Mouse (Mus musculus): Measurements from ENCODE around the gene Mcm9. TPM values are rescaled to one million over a fixed set of nuclear protein-coding genes. Genes with fewer than 3 reads are reported as not detected.
"Not testable (repeated sequence)": the region's sequence is repeated elsewhere in the genome, so short reads cannot be mapped to it uniquely, and the experiment has no call there.

Gene Mcm9
- polyA plus RNA-seq, 1 experiment from 2014 or later = 8.1 TPM

DNA sequence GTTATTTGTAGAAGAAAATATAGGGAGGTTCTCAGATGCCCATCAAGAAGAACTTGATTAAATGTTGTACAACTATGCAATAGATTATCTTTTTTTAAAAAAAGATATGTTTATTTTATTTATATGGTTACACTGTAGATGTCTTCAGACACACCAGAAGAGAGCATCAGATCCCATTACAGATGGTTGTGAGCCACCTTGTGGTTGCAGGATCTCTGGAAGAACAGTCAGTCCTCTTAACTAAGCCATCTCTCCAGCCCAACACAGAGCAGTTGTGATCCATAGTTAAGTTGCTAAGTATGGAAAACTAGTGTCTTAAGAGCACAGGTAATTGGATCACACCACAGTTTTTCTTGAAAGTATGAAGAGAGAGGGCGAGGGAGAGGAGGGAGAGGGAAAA lies 117.7 kb downstream of the Mcm9 start:
- Histone ChIP-seq H3K4me3 (replicated peaks) (no peak overlapping the region), H3K9ac (no peak overlapping the region), H3K9me3 (no peaks in the 10 kb centered on the region), H3K4me1 (no peaks in the 10 kb centered on the region), H3K27ac (no peak overlapping the region), H3K4me2 (no peak overlapping the region), H3K36me3 (no peaks in the 10 kb centered on the region), H3K27me3 (replicated peaks) (no peaks in the 10 kb centered on the region)
- WGBS = no CpG with 5 or more reads among the region's 1 CpGs
- ATAC-seq (ENCODE audit: insufficient read depth, low FRiP score, low read depth) = no peak

DNA sequence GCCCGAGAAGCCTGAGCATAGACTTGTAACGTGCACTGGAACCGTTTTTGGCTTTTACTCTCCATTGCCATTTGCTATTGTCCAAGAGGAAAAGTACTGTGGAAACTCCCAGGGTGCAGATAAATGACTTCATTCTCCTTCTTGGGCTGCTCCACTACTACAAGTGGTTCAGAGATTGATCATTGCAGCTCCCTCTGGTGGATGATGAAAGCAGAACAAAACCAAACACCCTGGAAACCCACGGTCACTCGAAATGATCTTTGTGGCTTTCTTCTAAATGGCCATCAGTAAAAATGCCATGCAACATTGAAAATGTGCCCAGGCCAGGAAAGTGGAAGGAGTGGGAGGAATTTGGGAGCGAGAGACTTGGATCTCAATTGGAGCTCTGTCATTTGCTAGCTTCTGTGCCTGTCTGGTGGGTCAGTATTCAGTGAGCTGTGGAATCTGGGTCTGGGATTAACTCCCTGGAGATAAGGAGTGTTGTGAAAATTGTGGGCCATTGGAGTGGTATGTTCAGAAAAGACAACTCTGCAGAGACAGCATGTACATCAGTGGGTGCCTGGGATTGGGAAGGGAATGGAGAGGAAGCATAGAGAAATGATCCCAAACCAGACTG lies 121.0 kb downstream of the Mcm9 start:
- Histone ChIP-seq H3K27ac (no peak overlapping the region), H3K9ac (no peak overlapping the region), H3K4me1 (no peaks in the 10 kb centered on the region), H3K36me3 (no peaks in the 10 kb centered on the region), H3K27me3 (replicated peaks) (no peaks in the 10 kb centered on the region), H3K4me2 (no peak overlapping the region), H3K9me3 (no peaks in the 10 kb centered on the region), H3K4me3 (replicated peaks) (no peak overlapping the region)
- 0 out of 2 replicates have a peak, but pooled peaks have one; percentile 43 for ATAC-seq (ENCODE audit: insufficient read depth, low FRiP score, low read depth)
- 27% methylated on average over 6 of the region's 6 CpGs for WGBS

DNA sequence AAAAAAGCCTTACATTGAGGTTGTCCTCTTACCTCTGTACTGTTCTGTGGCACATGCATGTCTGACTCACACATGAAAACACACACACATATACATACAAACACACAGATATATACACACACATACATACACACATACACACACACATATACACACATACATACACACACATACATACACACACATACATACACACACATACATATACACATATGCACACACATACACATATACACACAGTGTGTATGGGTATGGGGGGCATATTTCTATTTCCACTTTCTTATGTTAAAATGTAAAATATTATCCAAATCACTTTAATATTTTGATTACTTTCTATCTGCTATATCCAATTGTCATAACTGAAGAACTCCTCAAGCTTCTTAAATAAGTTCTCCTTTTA lies 121.6 kb downstream of the Mcm9 start:
- Histone ChIP-seq H3K4me2 (no peak overlapping the region), H3K9me3 (no peaks in the 10 kb centered on the region), H3K4me1 (no peaks in the 10 kb centered on the region), H3K4me3 (replicated peaks) (no peak overlapping the region), H3K36me3 (no peaks in the 10 kb centered on the region), H3K27me3 (replicated peaks) (no peaks in the 10 kb centered on the region), H3K9ac (no peak overlapping the region), H3K27ac (no peak overlapping the region)
- no peak for ATAC-seq (ENCODE audit: insufficient read depth, low FRiP score, low read depth)

DNA sequence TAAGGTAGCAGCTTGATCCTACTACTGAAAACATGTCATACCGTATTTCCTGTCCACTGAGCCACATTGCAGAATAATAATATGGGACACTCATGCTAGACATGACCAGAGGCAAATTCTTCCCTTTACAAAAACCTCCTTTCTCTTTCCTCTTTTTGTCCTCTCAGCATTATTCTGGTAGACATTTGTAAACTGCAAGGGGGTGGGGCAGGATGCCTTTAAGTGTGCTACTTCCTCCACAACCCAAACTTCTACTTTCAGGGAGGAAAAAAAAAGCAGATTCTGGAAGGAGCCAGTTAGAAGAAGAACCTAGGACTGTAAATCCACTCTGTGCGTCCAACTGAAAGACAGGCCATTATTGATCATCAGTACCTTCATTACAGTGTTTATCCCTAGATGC lies 124.7 kb downstream of the Mcm9 start:
- H3K27me3 ChIP-seq (replicated peaks) = no peaks in the 10 kb centered on the region
- H3K4me3 ChIP-seq (replicated peaks) = no peak overlapping the region
- no peak overlapping the region for H3K4me2 ChIP-seq
- no peak overlapping the region for H3K9ac ChIP-seq
- 80% methylated on average over 2 of the region's 2 CpGs for WGBS
- ATAC-seq (ENCODE audit: insufficient read depth, low FRiP score, low read depth) = no peak
- no peaks in the 10 kb centered on the region for H3K9me3 ChIP-seq
- H3K4me1 ChIP-seq = peaks cover 6% of the 10 kb centered on the region; the same call in 1 of the 2 replicates
- H3K27ac ChIP-seq = no peak overlapping the region
- H3K36me3 ChIP-seq = no peaks in the 10 kb centered on the region

DNA sequence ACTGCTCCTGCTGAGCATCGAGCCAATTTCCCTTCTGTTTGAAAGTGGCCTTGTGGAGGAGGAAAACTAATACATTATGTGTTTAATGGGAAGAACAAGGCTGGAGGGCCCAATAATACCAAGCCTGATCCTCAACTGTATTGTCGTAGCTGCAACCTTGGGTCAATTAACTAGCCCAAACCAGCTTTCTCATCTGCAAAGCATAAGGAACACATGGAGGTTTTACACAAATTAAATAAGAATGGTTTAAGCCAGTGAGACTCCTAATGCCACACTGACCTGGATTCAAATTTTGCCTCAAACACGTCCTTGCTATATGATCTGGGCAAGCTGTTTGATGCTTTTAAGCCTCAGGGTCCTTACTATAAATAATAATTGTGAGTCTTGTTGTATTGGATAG lies 125.2 kb downstream of the Mcm9 start:
- Histone ChIP-seq H3K4me1 (peaks cover 6% of the 10 kb centered on the region; the same call in 1 of the 2 replicates), H3K9ac (no peak overlapping the region), H3K9me3 (no peaks in the 10 kb centered on the region), H3K27ac (no peak overlapping the region), H3K27me3 (replicated peaks) (no peaks in the 10 kb centered on the region), H3K36me3 (no peaks in the 10 kb centered on the region), H3K4me2 (no peak overlapping the region), H3K4me3 (replicated peaks) (no peak overlapping the region)
- ATAC-seq (ENCODE audit: insufficient read depth, low FRiP score, low read depth) = no peak
- 56% methylated on average over 3 of the region's 3 CpGs for WGBS

DNA sequence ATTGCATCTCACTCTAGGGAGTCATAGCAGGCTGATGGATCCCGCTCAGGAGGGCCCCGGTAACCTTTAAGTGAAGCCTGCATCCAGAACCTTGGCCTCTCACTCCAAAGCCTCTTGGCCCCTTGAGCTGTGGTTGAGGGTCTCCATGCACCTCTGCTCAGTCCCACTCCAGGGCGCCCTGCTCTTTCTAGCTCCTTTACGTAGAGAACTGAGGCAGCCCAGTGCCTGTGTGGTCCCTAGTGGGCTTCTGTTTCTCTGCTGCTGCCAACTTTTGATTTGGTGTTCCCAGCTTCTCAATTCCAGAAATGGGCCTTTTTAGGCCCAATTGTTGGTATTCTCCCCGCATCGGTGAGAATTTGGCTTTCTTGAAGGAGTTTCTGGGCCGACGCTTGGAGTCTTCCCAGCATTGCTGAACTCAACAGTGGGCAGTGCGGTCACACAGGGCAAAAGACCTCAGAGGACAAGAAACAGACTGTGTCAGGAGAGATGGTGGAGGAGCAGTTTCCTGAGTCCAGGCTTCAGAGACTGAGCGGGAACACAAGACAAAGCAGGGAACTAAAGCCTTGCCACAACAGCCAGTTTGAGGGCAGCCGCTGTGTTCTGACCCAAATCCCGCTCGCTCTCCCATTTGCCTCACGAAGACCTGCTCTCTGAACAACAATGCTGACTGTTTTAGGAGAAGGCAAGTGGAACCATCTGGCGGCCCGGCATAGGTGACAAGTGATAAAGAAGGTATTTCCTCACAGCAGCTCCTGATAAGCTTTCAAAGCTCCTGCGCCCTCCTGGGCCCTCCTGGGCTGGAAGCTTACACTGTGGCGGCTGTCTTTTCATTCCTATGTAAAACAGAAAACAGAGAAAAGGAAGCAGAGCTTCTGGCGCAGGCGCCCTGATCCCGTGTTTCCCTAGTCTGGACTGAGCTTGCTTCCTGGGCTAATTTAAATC lies 127.1 kb downstream of the Mcm9 start:
- ATAC-seq (ENCODE audit: insufficient read depth, low FRiP score, low read depth) = peak; percentile 50; the same call in 1 of the 2 replicates
- Histone ChIP-seq H3K4me2 (peak overlapping the region; percentile 36), H3K36me3 (no peaks in the 10 kb centered on the region), H3K9ac (no peak overlapping the region), H3K27me3 (replicated peaks) (no peaks in the 10 kb centered on the region), H3K4me1 (peaks cover 6% of the 10 kb centered on the region; the same call in 1 of the 2 replicates), H3K4me3 (replicated peaks) (no peak overlapping the region), H3K9me3 (no peaks in the 10 kb centered on the region), H3K27ac (no peak overlapping the region)
- 40% methylated on average over 21 of the region's 21 CpGs for WGBS

DNA sequence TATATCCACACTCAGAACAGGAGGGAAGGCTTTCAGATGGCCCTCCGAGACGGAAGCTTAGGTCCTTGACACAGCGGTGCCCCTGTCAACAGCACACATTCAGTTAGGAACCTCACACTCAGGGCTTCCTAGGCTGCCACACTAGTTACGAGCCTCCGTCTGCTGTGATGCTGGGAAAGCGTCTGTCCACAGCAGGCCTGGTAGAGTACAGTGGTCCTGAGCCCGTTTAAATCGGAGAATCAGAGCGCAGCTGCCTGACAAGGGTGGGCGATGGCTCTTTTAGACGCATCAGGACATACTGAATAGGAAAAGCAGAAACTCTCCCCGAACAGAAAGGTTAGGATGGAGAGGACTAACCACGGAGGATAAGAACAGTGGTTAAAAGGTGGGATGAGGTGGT lies 127.8 kb downstream of the Mcm9 start:
- H3K4me2 ChIP-seq = no peak overlapping the region
- peaks cover 6% of the 10 kb centered on the region; the same call in 1 of the 2 replicates for H3K4me1 ChIP-seq
- 88% methylated on average over 13 of the region's 13 CpGs for WGBS
- no peak overlapping the region for H3K9ac ChIP-seq
- H3K36me3 ChIP-seq = no peaks in the 10 kb centered on the region
- no peak overlapping the region for H3K4me3 ChIP-seq (replicated peaks)
- H3K27ac ChIP-seq = no peak overlapping the region
- H3K27me3 ChIP-seq (replicated peaks) = no peaks in the 10 kb centered on the region
- no peaks in the 10 kb centered on the region for H3K9me3 ChIP-seq
- ATAC-seq (ENCODE audit: insufficient read depth, low FRiP score, low read depth) = no peak

DNA sequence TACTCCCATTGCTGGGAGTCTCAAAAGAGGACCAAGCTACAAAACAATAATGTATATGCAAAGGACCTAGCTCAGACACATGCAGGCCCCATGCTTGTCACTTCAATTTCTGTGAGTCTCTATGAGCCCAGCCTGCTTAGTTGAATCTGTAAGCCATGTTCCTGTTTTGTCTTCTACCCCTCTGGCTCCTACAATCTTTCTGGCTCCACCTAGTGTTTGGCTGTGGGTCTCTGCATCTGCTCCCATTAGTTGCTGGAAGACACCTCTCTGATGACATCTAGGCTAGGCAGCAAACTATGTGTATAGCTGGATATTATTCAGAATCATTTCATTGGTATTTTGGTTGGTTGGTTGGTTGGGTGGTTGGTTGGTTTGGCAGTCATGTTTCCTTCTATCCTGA lies 130.7 kb downstream of the Mcm9 start:
- no peaks in the 10 kb centered on the region for H3K9me3 ChIP-seq
- no peaks in the 10 kb centered on the region for H3K27me3 ChIP-seq (replicated peaks)
- H3K27ac ChIP-seq = no peak overlapping the region
- no peak overlapping the region for H3K4me3 ChIP-seq (replicated peaks)
- peaks cover 6% of the 10 kb centered on the region; the same call in 1 of the 2 replicates for H3K4me1 ChIP-seq
- ATAC-seq (ENCODE audit: insufficient read depth, low FRiP score, low read depth) = no peak
- no peak overlapping the region for H3K9ac ChIP-seq
- H3K36me3 ChIP-seq = no peaks in the 10 kb centered on the region
- H3K4me2 ChIP-seq = no peak overlapping the region

DNA sequence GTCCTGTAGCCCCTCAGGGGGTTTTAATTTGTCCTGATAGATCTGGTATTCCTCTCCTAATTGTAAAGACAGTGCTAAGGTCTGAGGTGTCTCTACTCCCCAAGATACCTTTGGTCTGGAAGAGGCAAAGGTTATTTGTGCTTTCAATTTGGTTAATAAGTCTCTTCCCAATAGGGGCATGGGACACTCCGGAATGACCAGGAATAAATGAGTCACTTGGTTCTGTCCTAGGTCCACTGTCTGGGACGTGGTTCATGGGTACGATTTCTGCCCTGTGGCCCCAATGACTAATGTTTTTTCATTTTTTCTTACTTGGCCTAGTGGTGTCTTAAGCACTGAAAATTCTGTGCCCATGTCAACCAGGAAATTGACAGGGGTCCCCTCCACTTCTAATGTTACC lies 134.9 kb downstream of the Mcm9 start:
- 88% methylated on average over 3 of the region's 3 CpGs for WGBS
- H3K9ac ChIP-seq; ATAC-seq (ENCODE audit: insufficient read depth, low FRiP score, low read depth): not testable (repeated sequence)

DNA sequence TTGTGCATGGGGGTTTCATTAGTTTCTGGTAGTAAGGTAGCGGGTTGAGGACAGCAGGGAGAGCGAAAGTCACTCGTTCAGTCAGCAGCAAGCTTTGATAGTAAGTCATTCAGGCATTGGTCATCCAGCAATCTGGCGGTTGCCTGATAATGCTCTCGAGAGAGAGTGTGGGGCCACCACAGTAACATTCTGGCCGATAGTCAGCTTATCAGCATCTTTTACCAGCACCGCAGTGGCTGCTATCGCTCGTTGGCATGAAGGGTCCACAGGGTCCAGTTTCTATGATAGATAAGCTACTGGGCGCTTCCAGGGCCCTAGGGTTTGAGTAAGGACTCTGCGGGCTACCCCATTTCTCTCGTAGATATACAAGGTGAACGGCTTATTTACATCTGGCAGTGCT lies 136.3 kb downstream of the Mcm9 start:
- H3K9me3 ChIP-seq = no peaks in the 10 kb centered on the region
- no peaks in the 10 kb centered on the region for H3K4me1 ChIP-seq
- no peak for ATAC-seq (ENCODE audit: insufficient read depth, low FRiP score, low read depth)

More for the DNA sequence above, 134.9 kb downstream of the Mcm9 start:
- H3K36me3 ChIP-seq; H3K4me1 ChIP-seq; H3K4me3 ChIP-seq (replicated peaks); H3K4me2 ChIP-seq; H3K27me3 ChIP-seq (replicated peaks); H3K27ac ChIP-seq; H3K9me3 ChIP-seq: not testable (repeated sequence)

More for the DNA sequence above, 136.3 kb downstream of the Mcm9 start:
- H3K27ac ChIP-seq = no peak overlapping the region
- WGBS = 87% methylated on average over 13 of the region's 13 CpGs
- no peak overlapping the region for H3K9ac ChIP-seq
- no peaks in the 10 kb centered on the region for H3K27me3 ChIP-seq (replicated peaks)
- no peak overlapping the region for H3K4me2 ChIP-seq
- no peaks in the 10 kb centered on the region for H3K36me3 ChIP-seq
- H3K4me3 ChIP-seq (replicated peaks) = no peak overlapping the region

Data from stomach, embryonic 15.5 days (tissue).